Mouse (Mus musculus) v-Abl transformed pro-B cells (cell line): ENCODE measurements around the gene Dab2ip.

ENCODE experiments used
- in situ Hi-C, 2 experiments: fragments of 400-800 bp; cut with MboI; formaldehyde crosslinking; loops; one replicate each; pipeline ENCODE4 v1.15.1; 2025; ENCODE audit not compliant: unreplicated experiment in 2 of 2

Dab2ip gene

GRCm38 (mm10) chr2:35728633-35729032 is 170.6 kb downstream of the Dab2ip start:
- in situ Hi-C loops = no loop called here

- in situ Hi-C loops = loop anchor here (10.0 kb wide), 2 partner anchors 115 to 175 kb away; no protein-coding TSS in a partner anchor
Observed at GRCm38 (mm10) chr2:35729077-35730065, 171.3 kb downstream of the Dab2ip start.

GRCm38 (mm10) chr2:35731671-35732449 is 173.8 kb downstream of the Dab2ip start:
- in situ Hi-C loops = loop anchor here (10.0 kb wide), 2 partner anchors 113 to 173 kb away; no protein-coding TSS in a partner anchor

- in situ Hi-C loops = loop anchor here (5.0 to 10.0 kb wide), 4 partner anchors 83 to 170 kb away; no protein-coding TSS in a partner anchor
Observed at GRCm38 (mm10) chr2:35735001-35735400, 176.9 kb downstream of the Dab2ip start.

GRCm38 (mm10) chr2:35736061-35736460 is 178.0 kb downstream of the Dab2ip start:
- in situ Hi-C loops = loop anchor here (5.0 to 10.0 kb wide), 4 partner anchors 84 to 169 kb away; no protein-coding TSS in a partner anchor

- in situ Hi-C loops = loop anchor here (5.0 to 10.0 kb wide), 4 partner anchors 85 to 167 kb away; no protein-coding TSS in a partner anchor
Observed at GRCm38 (mm10) chr2:35737467-35738027, 179.5 kb downstream of the Dab2ip start.

- in situ Hi-C loops = loop anchor here (5.0 to 10.0 kb wide), 4 partner anchors 87 to 165 kb away; no protein-coding TSS in a partner anchor
Observed at GRCm38 (mm10) chr2:35739669-35740254, 181.7 kb downstream of the Dab2ip start.

GRCm38 (mm10) chr2:35745876-35746275 is 187.8 kb downstream of the Dab2ip start:
- in situ Hi-C loops = no loop called here

- in situ Hi-C loops = no loop called here
Observed at GRCm38 (mm10) chr2:35746638-35747037, 188.6 kb downstream of the Dab2ip start.

- in situ Hi-C loops = no loop called here
Observed at GRCm38 (mm10) chr2:35747371-35748035, 189.4 kb downstream of the Dab2ip start.

GRCm38 (mm10) chr2:35750533-35751141 is 192.6 kb downstream of the Dab2ip start:
- in situ Hi-C loops = loop anchor here in 1 of 2 experiments (10.0 kb wide), 1 partner anchor 206 kb away; no protein-coding TSS in a partner anchor

GRCm38 (mm10) chr2:35751781-35752505 is 193.9 kb downstream of the Dab2ip start:
- in situ Hi-C loops = loop anchor here in 1 of 2 experiments (10.0 kb wide), 1 partner anchor 207 kb away; no protein-coding TSS in a partner anchor

GRCm38 (mm10) chr2:35756467-35756866 is 198.4 kb downstream of the Dab2ip start:
- in situ Hi-C loops = loop anchor here in 1 of 2 experiments (10.0 kb wide), 1 partner anchor 212 kb away; no protein-coding TSS in a partner anchor

- in situ Hi-C loops = no loop called here
Observed at GRCm38 (mm10) chr2:35760352-35760751, 202.3 kb downstream of the Dab2ip start.

GRCm38 (mm10) chr2:35760867-35761266 is 202.8 kb downstream of the Dab2ip start:
- in situ Hi-C loops = no loop called here

- in situ Hi-C loops = no loop called here
Observed at GRCm38 (mm10) chr2:35761458-35761857, 203.4 kb downstream of the Dab2ip start.

GRCm38 (mm10) chr2:35763818-35764217 is 205.8 kb downstream of the Dab2ip start:
- in situ Hi-C loops = no loop called here

GRCm38 (mm10) chr2:35764328-35764727 is 206.3 kb downstream of the Dab2ip start:
- in situ Hi-C loops = no loop called here
